ENCODE assay signal across 14 mouse cellular contexts in the genomic region with DNA sequence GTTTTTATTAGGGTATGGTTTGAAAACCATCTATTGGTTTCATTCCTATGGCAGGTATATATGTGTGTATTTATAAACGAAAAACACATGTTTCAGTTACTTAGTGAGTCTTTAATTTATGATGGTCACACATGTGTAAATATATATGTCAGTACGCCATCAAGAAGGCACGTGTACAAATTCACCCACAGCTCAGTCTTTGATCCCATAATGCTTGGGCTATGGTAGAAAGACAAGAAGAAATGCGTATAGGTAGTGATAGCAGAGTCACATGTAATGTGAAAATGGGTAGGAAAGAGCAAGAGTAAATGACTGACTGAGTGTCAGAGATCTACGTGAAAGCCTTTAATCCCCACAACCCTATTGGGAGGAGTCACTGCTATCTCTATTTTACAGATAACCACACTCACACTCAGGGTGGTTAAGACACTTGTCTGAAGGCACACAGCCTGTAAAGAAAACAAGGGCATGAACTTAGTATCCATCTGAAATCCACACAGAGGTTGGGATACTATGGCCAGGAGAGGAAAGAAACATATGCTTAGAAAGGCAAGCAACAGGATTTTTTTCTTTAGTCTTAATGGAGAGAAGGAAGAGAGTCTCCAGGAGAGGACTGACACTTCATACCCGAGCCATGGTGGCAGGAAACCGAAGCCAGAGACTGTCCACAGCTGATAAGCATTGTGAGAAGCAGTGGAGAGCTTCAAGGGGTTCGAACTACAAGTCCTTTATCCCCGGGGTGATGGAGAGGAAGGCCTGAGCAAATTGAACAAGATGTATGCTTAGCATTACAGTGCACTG.
DNase-seq lines count a peak whose midpoint lies in the region; ATAC-seq and TF ChIP-seq lines count a peak whose summit lies in the region.
"Had no signal": no experiment of that assay in that cellular context is flagged by ENCODE, and none has a peak within 500 bp of the region (broad histone marks: within the 10 kb centered on the region; RNA-seq: fewer than 3 reads in every experiment).

No protein-coding gene starts in this region.

- WGBS in heart, embryonic 11.5 days (ENCODE audit: insufficient replicate concordance), result 41% methylated on average over 9 of the region's 9 CpGs
- WGBS in stomach, embryonic 15.5 days, result 58% methylated on average over 9 of the region's 9 CpGs
- WGBS in stomach, postnatal 0 days, result 66% methylated on average over 9 of the region's 9 CpGs
- 26% methylated on average over 9 of the region's 9 CpGs for WGBS in liver, embryonic 12.5 days (ENCODE audit: insufficient replicate concordance)
- WGBS in midbrain, embryonic 14.5 days, result 80% methylated on average over 9 of the region's 9 CpGs

- ATAC-seq in heart, embryonic 11.5 days (replicated peaks; ENCODE audit: insufficient number of reproducible peaks, low FRiP score, low TSS enrichment), result no peak
- peak; percentile 79; the same call in 1 of the 2 replicates for ATAC-seq in stomach, embryonic 15.5 days (ENCODE audit: insufficient read depth, low FRiP score, low read depth)
- no peak for ATAC-seq in stomach, postnatal 0 days (ENCODE audit: low FRiP score, low TSS enrichment)
- peak; percentile 96 for ATAC-seq in liver, embryonic 12.5 days
- ATAC-seq in monocyte, adult 5-6 weeks (replicated peaks; ENCODE audit: insufficient number of reproducible peaks, low FRiP score, low TSS enrichment, poor library complexity, severe bottlenecking), result no peak
- ATAC-seq in midbrain, embryonic 14.5 days (ENCODE audit: low FRiP score, low TSS enrichment), result no peak
- ATAC-seq: forebrain, embryonic 15.5 days; inflammation-experienced regulatory T-cells, adult 6 months had no signal

- no peak overlapping the region for H3K9ac ChIP-seq in heart, embryonic 11.5 days (ENCODE audit: low read depth, low read length)
- H3K9ac ChIP-seq in stomach, embryonic 15.5 days, result no peak overlapping the region
- no peak overlapping the region for H3K9ac ChIP-seq in stomach, postnatal 0 days (ENCODE audit: low read length)
- H3K9ac ChIP-seq in liver, embryonic 12.5 days, result peak overlapping the region; percentile 19; the same call in 1 of the 2 replicates
- no peak overlapping the region for H3K9ac ChIP-seq in midbrain, embryonic 14.5 days (replicated peaks; ENCODE audit: low read length)
- H3K9ac ChIP-seq: forebrain, embryonic 15.5 days; neural tube, embryonic 13.5 days had no signal

- H3K4me2 ChIP-seq in heart, embryonic 11.5 days, result no peak overlapping the region
- no peak overlapping the region for H3K4me2 ChIP-seq in stomach, embryonic 15.5 days
- H3K4me2 ChIP-seq in stomach, postnatal 0 days (replicated peaks; ENCODE audit: low read depth), result no peak overlapping the region
- H3K4me2 ChIP-seq in liver, embryonic 12.5 days, result peak overlapping the region; percentile 47
- no peak overlapping the region for H3K4me2 ChIP-seq in midbrain, embryonic 14.5 days (ENCODE audit: low read length)
- H3K4me2 ChIP-seq: forebrain, embryonic 15.5 days; neural tube, embryonic 13.5 days had no signal

- no peak overlapping the region for H3K4me3 ChIP-seq in heart, embryonic 11.5 days (ENCODE audit: low read depth, low read length)
- no peak overlapping the region for H3K4me3 ChIP-seq in stomach, embryonic 15.5 days (replicated peaks)
- H3K4me3 ChIP-seq in stomach, postnatal 0 days (ENCODE audit: low read depth, low read length), result no peak overlapping the region
- 0 out of 2 replicates have a peak overlapping the region, but pooled peaks have one; percentile 3 for H3K4me3 ChIP-seq in liver, embryonic 12.5 days
- H3K4me3 ChIP-seq in midbrain, embryonic 14.5 days (replicated peaks; ENCODE audit: low read depth, low read length), result no peak overlapping the region
- H3K4me3 ChIP-seq: forebrain, embryonic 15.5 days; neural tube, embryonic 13.5 days had no signal

- no peak for TF ChIP-seq CTCF in stomach, postnatal 0 days (IDR thresholded peaks at IDR 0.05; ENCODE audit: low read depth)

- H3K4me1 ChIP-seq in heart, embryonic 11.5 days (ENCODE audit: control insufficient read depth, insufficient read depth, low read length), result peaks cover 4% of the 10 kb centered on the region; the same call in 1 of the 2 replicates
- no peaks in the 10 kb centered on the region for H3K4me1 ChIP-seq in stomach, embryonic 15.5 days
- H3K4me1 ChIP-seq in stomach, postnatal 0 days (replicated peaks; ENCODE audit: control insufficient read depth, insufficient read depth), result no peaks in the 10 kb centered on the region
- H3K4me1 ChIP-seq in liver, embryonic 12.5 days, result peaks cover 64% of the 10 kb centered on the region
- peaks cover 8% of the 10 kb centered on the region for H3K4me1 ChIP-seq in midbrain, embryonic 14.5 days (ENCODE audit: control insufficient read depth, insufficient read depth, low read length)
- H3K4me1 ChIP-seq: forebrain, embryonic 15.5 days had no signal

- no peaks in the 10 kb centered on the region for H3K36me3 ChIP-seq in heart, embryonic 11.5 days (ENCODE audit: control insufficient read depth, insufficient read depth, low read length)
- H3K36me3 ChIP-seq in stomach, embryonic 15.5 days, result no peaks in the 10 kb centered on the region
- H3K36me3 ChIP-seq in stomach, postnatal 0 days (ENCODE audit: control insufficient read depth, insufficient read depth, low read length), result no peaks in the 10 kb centered on the region
- no peaks in the 10 kb centered on the region for H3K36me3 ChIP-seq in liver, embryonic 12.5 days
- no peaks in the 10 kb centered on the region for H3K36me3 ChIP-seq in midbrain, embryonic 14.5 days (ENCODE audit: control insufficient read depth, insufficient read depth, low read length)
- H3K36me3 ChIP-seq: forebrain, embryonic 15.5 days; neural tube, embryonic 13.5 days had no signal

- no peaks in the 10 kb centered on the region for H3K27me3 ChIP-seq in heart, embryonic 11.5 days (ENCODE audit: control insufficient read depth, insufficient read depth, low read length)
- H3K27me3 ChIP-seq in stomach, embryonic 15.5 days (replicated peaks), result no peaks in the 10 kb centered on the region
- no peaks in the 10 kb centered on the region for H3K27me3 ChIP-seq in stomach, postnatal 0 days (ENCODE audit: control insufficient read depth, insufficient read depth, low read length)
- no peaks in the 10 kb centered on the region for H3K27me3 ChIP-seq in liver, embryonic 12.5 days (replicated peaks)
- no peaks in the 10 kb centered on the region for H3K27me3 ChIP-seq in midbrain, embryonic 14.5 days (ENCODE audit: control insufficient read depth, insufficient read depth, low read length)
- H3K27me3 ChIP-seq: forebrain, embryonic 15.5 days; neural tube, embryonic 13.5 days had no signal

- DNase-seq in heart, adult 11 months, result peak; percentile 53
- DNase-seq in stomach, postnatal 0 days (ENCODE audit: low spot score), result no peak
- DNase-seq in gastrocnemius, postnatal 4 days (ENCODE audit: low spot score in 2 of 2), result no peak
- DNase-seq in midbrain, embryonic 14.5 days, result no peak
- DNase-seq: cerebellum, adult 9-10 months; layer of hippocampus, postnatal 36 days; right cerebral cortex, postnatal 14 days had no signal

- H3K27ac ChIP-seq in heart, embryonic 11.5 days (ENCODE audit: low read depth, low read length), result no peak overlapping the region
- H3K27ac ChIP-seq in stomach, embryonic 15.5 days, result no peak overlapping the region
- no peak overlapping the region for H3K27ac ChIP-seq in stomach, postnatal 0 days (replicated peaks)
- peak overlapping the region; percentile 80 for H3K27ac ChIP-seq in liver, embryonic 12.5 days
- no peak overlapping the region for H3K27ac ChIP-seq in midbrain, embryonic 14.5 days (replicated peaks; ENCODE audit: low read depth, low read length)
- H3K27ac ChIP-seq: forebrain, embryonic 15.5 days; neural tube, embryonic 13.5 days had no signal

- no peak for TF ChIP-seq EP300 in stomach, postnatal 0 days (optimal IDR thresholded peaks at IDR 0.05)

- H3K9me3 ChIP-seq in heart, embryonic 11.5 days (replicated peaks; ENCODE audit: control insufficient read depth, low read length), result 0 out of 2 replicates have a peak, but pooled peaks cover 2% of the 10 kb centered on the region
- no peaks in the 10 kb centered on the region for H3K9me3 ChIP-seq in stomach, embryonic 15.5 days
- H3K9me3 ChIP-seq in stomach, postnatal 0 days (ENCODE audit: control insufficient read depth, low read length), result no peaks in the 10 kb centered on the region
- no peaks in the 10 kb centered on the region for H3K9me3 ChIP-seq in liver, embryonic 12.5 days (replicated peaks)
- H3K9me3 ChIP-seq in midbrain, embryonic 14.5 days (ENCODE audit: control insufficient read depth, low read length), result no peaks in the 10 kb centered on the region; the same call in 1 of the 2 replicates
- H3K9me3 ChIP-seq: forebrain, embryonic 15.5 days had no signal

Comparison
In these comparisons a context has a peak if more than half of its experiments do, and no peak if none do; other contexts are left out.
1. ATAC-seq: peak in stomach, embryonic 15.5 days (single experiment) and liver, embryonic 12.5 days (single experiment); none in heart, embryonic 11.5 days (single experiment), stomach, postnatal 0 days (single experiment), monocyte, adult 5-6 weeks (single experiment) and midbrain, embryonic 14.5 days (single experiment).